In genomic region chr8:10695181-10695580, GRCm38 (mm10) we compare ENCODE assay signal across 30 mouse cellular contexts.
DNase-seq lines count a peak whose midpoint lies in the region; ATAC-seq lines count a peak whose summit lies in the region.
"Had no signal": no experiment of that assay in that cellular context is flagged by ENCODE, and none has a peak within 500 bp of the region (broad histone marks: within the 10 kb centered on the region; RNA-seq: fewer than 3 reads in every experiment).

No protein-coding gene starts in this region.

- no peaks in the 10 kb centered on the region for H3K9me3 ChIP-seq in kidney, embryonic 16.5 days (ENCODE audit: low read length)
- H3K9me3 ChIP-seq in midbrain, embryonic 11.5 days (ENCODE audit: control insufficient read depth, low read length): no peaks in the 10 kb centered on the region
- H3K9me3 ChIP-seq in midbrain, embryonic 16.5 days (replicated peaks; ENCODE audit: control insufficient read depth, low read length, poor library complexity, severe bottlenecking): no peaks in the 10 kb centered on the region
- H3K9me3 ChIP-seq: embryonic facial prominence, embryonic 10.5 days; embryonic facial prominence, embryonic 15.5 days; forebrain, embryonic 12.5 days; heart, embryonic 10.5 days; heart, embryonic 15.5 days; hindbrain, embryonic 12.5 days; limb, embryonic 13.5 days; liver, embryonic 12.5 days; megakaryocyte, embryonic 14.5 days; midbrain, embryonic 13.5 days had no signal

- WGBS in kidney, embryonic 16.5 days: 66% methylated on average over 6 of the region's 6 CpGs
- WGBS in midbrain, embryonic 11.5 days: 89% methylated on average over 6 of the region's 6 CpGs
- WGBS in midbrain, embryonic 16.5 days: 86% methylated on average over 6 of the region's 6 CpGs

- H3K4me1 ChIP-seq in kidney, embryonic 16.5 days (ENCODE audit: insufficient read depth, low read length): peaks cover 5% of the 10 kb centered on the region; the same call in 1 of the 2 replicates
- peaks cover 4% of the 10 kb centered on the region for H3K4me1 ChIP-seq in midbrain, embryonic 11.5 days (ENCODE audit: control insufficient read depth, insufficient read depth, low read length)
- peaks cover 2% of the 10 kb centered on the region; the same call in 1 of the 2 replicates for H3K4me1 ChIP-seq in midbrain, embryonic 16.5 days (ENCODE audit: control insufficient read depth, insufficient read depth, low read length)
- H3K4me1 ChIP-seq: embryonic facial prominence, embryonic 15.5 days; heart, embryonic 15.5 days; liver, embryonic 12.5 days; megakaryocyte, embryonic 14.5 days had no signal

- H3K4me2 ChIP-seq in kidney, embryonic 16.5 days (replicated peaks; ENCODE audit: low read depth, low read length): no peak overlapping the region
- no peak overlapping the region for H3K4me2 ChIP-seq in midbrain, embryonic 11.5 days
- no peak overlapping the region for H3K4me2 ChIP-seq in midbrain, embryonic 16.5 days (ENCODE audit: low read length)
- H3K4me2 ChIP-seq: embryonic facial prominence, embryonic 15.5 days; forebrain, embryonic 12.5 days; heart, embryonic 15.5 days; hindbrain, embryonic 12.5 days; limb, embryonic 13.5 days; liver, embryonic 12.5 days; midbrain, embryonic 13.5 days had no signal

- no peaks in the 10 kb centered on the region for H3K36me3 ChIP-seq in kidney, embryonic 16.5 days (ENCODE audit: insufficient read depth, low read length)
- H3K36me3 ChIP-seq in midbrain, embryonic 11.5 days (ENCODE audit: control insufficient read depth, insufficient read depth, low read length): no peaks in the 10 kb centered on the region
- H3K36me3 ChIP-seq in midbrain, embryonic 16.5 days (ENCODE audit: control insufficient read depth, insufficient read depth, low read length): no peaks in the 10 kb centered on the region
- H3K36me3 ChIP-seq: embryonic facial prominence, embryonic 10.5 days; embryonic facial prominence, embryonic 15.5 days; forebrain, embryonic 12.5 days; heart, embryonic 10.5 days; heart, embryonic 15.5 days; hindbrain, embryonic 12.5 days; limb, embryonic 13.5 days; liver, embryonic 12.5 days; midbrain, embryonic 13.5 days had no signal

- intact Hi-C loops in heart, postnatal 10 days (cut with DNase I): no loop called here

- H3K27ac ChIP-seq in kidney, embryonic 16.5 days (ENCODE audit: low read length): no peak overlapping the region
- H3K27ac ChIP-seq in midbrain, embryonic 11.5 days (ENCODE audit: low read depth, low read length): no peak overlapping the region
- H3K27ac ChIP-seq in midbrain, embryonic 16.5 days (ENCODE audit: low read length): no peak overlapping the region
- H3K27ac ChIP-seq: embryonic facial prominence, embryonic 10.5 days; embryonic facial prominence, embryonic 15.5 days; forebrain, embryonic 12.5 days; heart, embryonic 10.5 days; heart, embryonic 15.5 days; hindbrain, embryonic 12.5 days; limb, embryonic 13.5 days; liver, embryonic 12.5 days; midbrain, embryonic 13.5 days had no signal

- DNase-seq in heart, adult 11 months: peak; percentile 11
- no peak for DNase-seq in heart, postnatal 10 days
- DNase-seq in kidney, postnatal 10 days: no peak
- DNase-seq in midbrain, embryonic 11.5 days (ENCODE audit: low spot score, missing footprints): peak; percentile 59
- DNase-seq in Muller cell, postnatal 12 days (ENCODE audit: inconsistent ontology term): peak; percentile 43
- no peak for DNase-seq in spleen, adult 18-20 months
- DNase-seq: adrenal gland, adult 8-10 months; cerebellum, adult 11-12 months; forebrain, postnatal 0 days; gastrocnemius, postnatal 10 days; heart, postnatal 36 days; lung, adult 18-20 months; lung, postnatal 4 days; right cerebral cortex, postnatal 4 days; thymus, postnatal 4 days had no signal

- H3K9ac ChIP-seq in kidney, embryonic 16.5 days (replicated peaks; ENCODE audit: low read length): no peak overlapping the region
- H3K9ac ChIP-seq in midbrain, embryonic 11.5 days (ENCODE audit: low read length): no peak overlapping the region
- no peak overlapping the region for H3K9ac ChIP-seq in midbrain, embryonic 16.5 days (ENCODE audit: low read depth, low read length)
- H3K9ac ChIP-seq: embryonic facial prominence, embryonic 15.5 days; forebrain, embryonic 12.5 days; forebrain, postnatal 0 days; heart, embryonic 15.5 days; hindbrain, embryonic 12.5 days; limb, embryonic 13.5 days; liver, embryonic 12.5 days; midbrain, embryonic 13.5 days had no signal

- ATAC-seq in kidney, embryonic 16.5 days (ENCODE audit: low FRiP score, low TSS enrichment): 0 out of 2 replicates have a peak, but pooled peaks have one; percentile 42
- no peak for ATAC-seq in midbrain, embryonic 11.5 days (ENCODE audit: low FRiP score)
- ATAC-seq in midbrain, embryonic 16.5 days: no peak
- ATAC-seq: CD4-positive, CD25-positive, alpha-beta regulatory T cell, adult 4 months; forebrain, postnatal 0 days; intestine, postnatal 0 days; liver, embryonic 12.5 days; lung, postnatal 0 days; midbrain, embryonic 13.5 days had no signal

- no peak overlapping the region for H3K4me3 ChIP-seq in kidney, embryonic 16.5 days (ENCODE audit: low read length)
- H3K4me3 ChIP-seq in midbrain, embryonic 11.5 days (ENCODE audit: low read depth, low read length): no peak overlapping the region
- no peak overlapping the region for H3K4me3 ChIP-seq in midbrain, embryonic 16.5 days (ENCODE audit: low read depth, low read length)
- H3K4me3 ChIP-seq: embryonic facial prominence, embryonic 10.5 days; embryonic facial prominence, embryonic 15.5 days; forebrain, embryonic 12.5 days; heart, embryonic 10.5 days; heart, embryonic 15.5 days; hindbrain, embryonic 12.5 days; limb, embryonic 13.5 days; liver, embryonic 12.5 days; megakaryocyte, embryonic 14.5 days; midbrain, embryonic 13.5 days had no signal

- no peaks in the 10 kb centered on the region for H3K27me3 ChIP-seq in kidney, embryonic 16.5 days (ENCODE audit: insufficient read depth, low read length)
- H3K27me3 ChIP-seq in midbrain, embryonic 11.5 days (ENCODE audit: control insufficient read depth, insufficient read depth, low read length): no peaks in the 10 kb centered on the region
- H3K27me3 ChIP-seq in midbrain, embryonic 16.5 days (ENCODE audit: control insufficient read depth, insufficient read depth, low read depth, low read length): no peaks in the 10 kb centered on the region
- H3K27me3 ChIP-seq: embryonic facial prominence, embryonic 15.5 days; heart, embryonic 15.5 days; hindbrain, embryonic 12.5 days; limb, embryonic 13.5 days; midbrain, embryonic 13.5 days had no signal

Comparison
In these comparisons a context has a peak if more than half of its experiments do, and no peak if none do; other contexts are left out.
1. DNase-seq: peak in heart, adult 11 months (single experiment), midbrain, embryonic 11.5 days (single experiment) and Muller cell, postnatal 12 days (single experiment); none in heart, postnatal 10 days (0 of 2), kidney, postnatal 10 days (single experiment) and spleen, adult 18-20 months (0 of 2).